Mouse (Mus musculus) embryo, embryonic 11.5 days (tissue): ENCODE measurements around the gene Zdhhc13.

ENCODE experiments used
- DNase-seq: peaks from one replicate; pipeline ENCODE4 v3.0.0-alpha.2; 2012; ENCODE audit warnings: low read depth, low spot score

The Zdhhc13 gene

GRCm38 (mm10) chr7:48841538-48841937, 52.7 kb downstream of the Zdhhc13 start:
- DNase-seq, result no peak

- DNase-seq, result no peak
Observed at GRCm38 (mm10) chr7:48842353-48842752, 53.5 kb downstream of the Zdhhc13 start.

- DNase-seq, result no peak
Observed at GRCm38 (mm10) chr7:48843541-48843940, 54.7 kb downstream of the Zdhhc13 start.

- peak; percentile 27 for DNase-seq
Observed at GRCm38 (mm10) chr7:48845213-48845973, 56.6 kb downstream of the Zdhhc13 start.

GRCm38 (mm10) chr7:48846755-48847154, 58.0 kb downstream of the Zdhhc13 start:
- no peak for DNase-seq

GRCm38 (mm10) chr7:48847820-48848650, 59.2 kb downstream of the Zdhhc13 start, which contains the start of gene Csrp3:
TSS of gene Csrp3 (minus strand) at chr7:48848033.
- DNase-seq, result no peak

GRCm38 (mm10) chr7:48851529-48852104, 62.8 kb downstream of the Zdhhc13 start:
- DNase-seq, result no peak

- no peak for DNase-seq
Observed at GRCm38 (mm10) chr7:48853496-48853895, 64.7 kb downstream of the Zdhhc13 start.

GRCm38 (mm10) chr7:48855461-48855860, 66.7 kb downstream of the Zdhhc13 start:
- DNase-seq, result no peak

- no peak for DNase-seq
Observed at GRCm38 (mm10) chr7:48858257-48858656, 69.5 kb downstream of the Zdhhc13 start.

GRCm38 (mm10) chr7:48859362-48859761, 70.6 kb downstream of the Zdhhc13 start:
- DNase-seq, result no peak

- no peak for DNase-seq
Observed at GRCm38 (mm10) chr7:48860948-48861347, 72.1 kb downstream of the Zdhhc13 start.

GRCm38 (mm10) chr7:48861796-48862195, 73.0 kb downstream of the Zdhhc13 start:
- DNase-seq, result no peak

- no peak for DNase-seq
Observed at GRCm38 (mm10) chr7:48864199-48864598, 75.4 kb downstream of the Zdhhc13 start.

GRCm38 (mm10) chr7:48864671-48865458, 76.1 kb downstream of the Zdhhc13 start:
- no peak for DNase-seq

- DNase-seq, result no peak
Observed at GRCm38 (mm10) chr7:48867576-48867975, 78.8 kb downstream of the Zdhhc13 start.

GRCm38 (mm10) chr7:48870144-48870543, 81.3 kb downstream of the Zdhhc13 start:
- no peak for DNase-seq

- no peak for DNase-seq
Observed at GRCm38 (mm10) chr7:48870579-48871180, 81.9 kb downstream of the Zdhhc13 start.

GRCm38 (mm10) chr7:48871292-48871691, 82.5 kb downstream of the Zdhhc13 start:
- no peak for DNase-seq

- no peak for DNase-seq
Observed at GRCm38 (mm10) chr7:48875096-48875495, 86.3 kb downstream of the Zdhhc13 start.

GRCm38 (mm10) chr7:48876526-48876925, 87.7 kb downstream of the Zdhhc13 start:
- peak; percentile 37 for DNase-seq
